Mouse (Mus musculus) effector memory CD4-positive, alpha-beta T cell, adult 7 months (primary cell): ENCODE results near the gene Kcnf1. TPM values are rescaled to one million over a fixed set of nuclear protein-coding genes. Genes with fewer than 3 reads are reported as not detected.

Source experiments
- polyA plus RNA-seq: library from polyadenylated mRNA; unstranded; fragments of 100-300 nt; shearing (Covaris generic); gene quantifications from one replicate; pipeline ENCODE4 v1.2.1, GENCODE M21; 2017

Kcnf1 gene
- polyA plus RNA-seq = not detected

DNA sequence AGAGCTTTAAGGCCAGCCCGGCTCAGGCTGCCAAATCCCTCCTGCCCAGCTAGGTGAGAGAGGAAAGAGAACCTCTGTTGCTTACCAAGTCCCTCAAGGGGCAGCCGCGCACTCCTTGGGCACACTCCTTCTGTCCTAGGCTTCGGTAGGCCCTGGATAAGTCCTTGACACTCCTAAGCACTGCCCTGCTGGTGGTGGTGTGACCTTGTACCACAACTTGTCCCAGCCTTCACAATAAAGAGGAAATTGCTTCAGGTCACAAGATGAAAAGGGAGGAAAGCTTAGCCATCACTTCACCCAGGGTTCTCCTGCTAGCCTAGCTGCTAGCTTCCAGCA is at the start of gene Kcnf1:
Gene Kcnf1, minus strand, starts transcription at position 132 of the 336 bp plus-strand sequence.

Other genes starting within 250 kb of the Kcnf1 start
- 21.2 TPM for gene Pqlc3, start 176.5 kb downstream of the Kcnf1 start, polyA plus RNA-seq
- 0.40 TPM for gene 2410004P03Rik, start 165.2 kb downstream of the Kcnf1 start, polyA plus RNA-seq
- 129 TPM for gene Pdia6, start 89.7 kb upstream of the Kcnf1 start, polyA plus RNA-seq
- gene Atp6v1c2, start 152.5 kb upstream of the Kcnf1 start, polyA plus RNA-seq = 1.3 TPM
- gene Nol10, start 171.6 kb upstream of the Kcnf1 start, polyA plus RNA-seq = 39.9 TPM